Mouse (Mus musculus) brain, adult 2 months (tissue): Measurements from ENCODE around the gene Sirt7.
"Not testable (repeated sequence)": the region's sequence is repeated elsewhere in the genome, so short reads cannot be mapped to it uniquely, and the experiment has no call there.

ENCODE experiments used
- DNase-seq: peaks from one replicate; pipeline ENCODE4 v3.0.0; 2011; ENCODE audit warnings: low read depth, low spot score

Gene Sirt7

DNA sequence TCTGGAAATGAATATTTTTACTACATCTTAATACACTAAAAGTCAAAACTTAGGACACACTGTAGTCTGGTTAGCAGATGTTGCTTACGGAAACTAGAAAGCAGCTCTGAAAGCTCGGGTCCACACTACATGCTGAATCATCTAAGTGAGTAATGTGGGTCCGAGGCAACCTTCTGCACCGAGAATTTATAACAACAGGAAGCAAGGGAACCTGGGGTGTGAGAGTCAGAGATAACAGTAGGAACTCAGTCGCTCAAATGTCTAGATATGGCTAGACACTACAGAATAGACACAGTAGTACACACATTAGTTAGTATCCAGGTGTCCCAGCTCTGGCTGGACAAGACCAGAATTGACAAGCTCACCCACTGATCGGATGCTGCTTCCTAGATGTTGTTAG lies 36.5 kb downstream of the Sirt7 start:
- DNase-seq, result no peak

DNA sequence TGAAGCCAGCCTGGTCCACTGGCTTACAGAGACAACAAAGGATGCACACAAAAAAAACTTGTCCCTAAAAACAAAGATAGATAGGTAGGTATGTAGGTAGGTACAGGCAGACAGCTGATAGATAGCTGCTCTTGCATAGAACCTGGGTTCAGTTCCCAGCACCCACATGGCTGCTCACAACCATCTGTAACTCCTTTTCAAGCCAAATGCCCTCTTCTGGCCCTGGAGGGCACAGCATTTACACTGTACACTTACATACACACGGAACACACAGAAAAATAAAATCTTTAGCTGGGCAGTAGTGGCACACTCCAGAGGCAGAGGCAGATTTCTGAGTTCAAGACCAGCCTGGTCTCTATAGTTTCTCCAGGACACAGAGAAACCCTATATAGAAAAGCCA lies 41.1 kb downstream of the Sirt7 start:
- DNase-seq, result no peak

DNA sequence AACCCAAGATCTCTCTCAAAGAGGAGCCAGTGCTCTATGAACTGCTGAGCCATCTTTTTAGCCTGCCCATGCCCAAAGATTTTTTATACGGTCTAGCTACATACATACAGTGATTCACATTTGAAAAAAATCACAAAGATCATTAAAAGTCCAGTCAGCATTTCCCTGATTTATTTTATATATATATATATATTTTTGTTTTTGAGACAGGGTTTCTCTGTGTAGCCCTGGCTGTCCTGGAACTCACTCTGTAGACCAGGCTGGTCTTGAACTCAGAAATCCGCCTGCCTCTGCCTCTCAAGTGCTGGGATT lies 42.1 kb downstream of the Sirt7 start:
- not testable (repeated sequence) for DNase-seq

DNA sequence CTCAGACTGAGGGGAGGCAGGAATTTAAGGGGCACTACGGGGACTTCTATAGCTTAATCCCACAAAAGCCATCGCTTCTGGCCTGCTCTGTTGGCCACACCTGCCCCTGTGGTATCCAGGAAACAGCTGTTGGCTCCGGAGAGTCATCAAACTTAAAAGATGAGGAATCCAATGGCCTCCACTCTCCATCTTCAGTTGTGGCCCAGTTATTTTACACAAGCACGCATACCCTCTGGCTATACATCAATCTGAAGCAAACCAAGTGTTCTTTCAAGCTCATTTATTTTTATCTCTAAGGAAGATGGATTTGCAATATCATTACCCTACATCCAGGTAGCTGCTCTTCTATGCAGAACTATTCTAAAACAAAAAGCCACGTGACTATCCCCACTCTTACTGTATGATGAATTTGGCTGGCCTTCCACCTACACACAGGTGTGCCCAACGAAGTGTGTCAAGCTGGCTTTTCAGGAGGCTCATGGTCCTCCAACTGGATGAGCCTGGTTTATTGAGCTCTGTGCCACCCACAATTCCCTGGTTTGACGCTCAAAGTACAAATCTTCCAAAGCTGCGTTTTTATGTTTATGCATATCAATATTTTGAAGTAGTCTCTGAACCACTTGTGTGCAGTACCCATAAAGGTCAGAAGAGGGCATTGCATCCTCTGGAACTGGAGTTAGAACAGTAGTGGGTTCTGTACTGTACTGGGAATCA lies 42.6 kb downstream of the Sirt7 start:
- no peak for DNase-seq

DNA sequence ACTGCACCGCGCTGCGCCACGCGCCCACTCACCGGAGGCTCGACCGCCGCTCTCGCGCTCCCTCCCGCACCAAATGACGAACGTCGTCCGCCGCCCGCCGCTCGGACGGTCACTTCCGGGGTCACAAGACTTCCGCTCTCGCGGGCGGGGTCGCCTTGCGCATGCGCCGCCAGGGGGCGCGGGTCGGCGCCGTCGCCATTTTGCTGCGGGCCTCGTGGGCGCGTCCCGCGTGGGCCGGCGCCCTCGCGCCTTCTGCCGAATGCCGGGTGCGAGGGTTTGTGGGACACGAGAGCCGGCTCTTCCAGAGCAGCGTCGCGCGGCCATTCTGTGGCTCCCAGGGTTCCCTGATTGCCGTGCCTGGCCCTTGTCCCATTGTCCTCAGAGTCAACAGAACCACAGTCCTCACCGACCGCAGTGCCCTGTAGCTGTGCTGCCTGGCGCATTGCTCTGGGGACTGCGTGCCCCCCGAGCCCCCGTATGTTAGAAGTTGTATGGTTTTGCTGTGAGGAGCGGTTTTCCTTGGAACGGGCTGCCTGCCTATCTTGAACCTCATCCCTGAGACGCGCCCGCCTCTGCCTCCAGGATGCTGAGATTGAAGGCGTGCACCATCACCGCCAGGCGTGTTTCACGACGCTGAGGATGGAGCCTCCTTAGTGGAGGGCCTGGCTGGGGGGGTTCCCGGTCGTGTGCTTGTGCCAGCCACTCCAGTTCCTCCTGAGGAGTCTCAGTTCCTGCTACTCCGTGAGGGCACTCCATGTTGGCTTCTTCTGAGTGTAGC lies 43.4 kb downstream of the Sirt7 start, which contains the start of gene Arhgdia:
TSS of gene Arhgdia (minus strand) at position 135 of the 778 bp plus-strand sequence.
- DNase-seq, result peak; percentile 94

DNA sequence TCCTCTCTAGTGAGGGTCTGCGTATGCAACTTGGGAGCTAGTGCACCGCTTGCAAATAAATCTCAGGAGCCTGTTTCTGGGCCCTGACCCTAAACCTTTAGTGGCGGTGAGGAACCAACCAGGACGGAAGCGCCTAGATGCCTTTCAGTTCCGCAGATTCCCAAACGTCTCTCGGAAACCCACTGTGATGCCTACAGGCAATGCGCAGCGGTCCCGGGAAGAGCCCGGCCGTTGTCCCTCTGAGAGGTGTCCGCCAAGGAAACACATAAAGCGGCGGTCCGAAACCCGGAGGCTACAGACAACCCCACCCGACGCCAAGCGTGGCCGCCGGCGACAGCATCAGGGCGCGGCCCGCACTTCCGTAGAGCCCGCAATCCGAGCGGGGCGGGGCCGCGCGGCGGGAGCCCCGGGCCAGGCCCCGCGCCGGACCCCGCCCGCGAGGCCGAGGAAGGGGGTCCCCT lies 44.1 kb downstream of the Sirt7 start:
- peak; percentile 48 for DNase-seq

DNA sequence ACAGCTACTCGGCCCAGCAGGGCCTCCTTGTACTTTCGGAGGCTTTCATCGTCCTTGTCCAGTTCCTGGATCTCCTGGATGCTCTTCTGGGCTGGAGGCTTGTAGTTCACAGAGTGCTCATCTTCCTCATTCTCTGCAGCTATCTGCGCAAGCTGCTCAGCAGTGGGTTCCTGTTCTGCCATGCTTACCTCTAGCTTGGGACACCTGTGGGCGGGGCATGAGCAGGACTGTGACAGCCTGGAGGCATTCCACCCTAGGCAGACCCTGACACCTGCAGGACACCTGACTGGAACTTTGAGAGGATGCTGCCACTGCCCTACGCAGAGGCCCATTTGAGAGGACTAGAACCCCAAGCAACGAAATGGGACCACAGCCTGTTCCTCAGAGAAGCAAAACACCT lies 44.9 kb downstream of the Sirt7 start:
- DNase-seq, result no peak

DNA sequence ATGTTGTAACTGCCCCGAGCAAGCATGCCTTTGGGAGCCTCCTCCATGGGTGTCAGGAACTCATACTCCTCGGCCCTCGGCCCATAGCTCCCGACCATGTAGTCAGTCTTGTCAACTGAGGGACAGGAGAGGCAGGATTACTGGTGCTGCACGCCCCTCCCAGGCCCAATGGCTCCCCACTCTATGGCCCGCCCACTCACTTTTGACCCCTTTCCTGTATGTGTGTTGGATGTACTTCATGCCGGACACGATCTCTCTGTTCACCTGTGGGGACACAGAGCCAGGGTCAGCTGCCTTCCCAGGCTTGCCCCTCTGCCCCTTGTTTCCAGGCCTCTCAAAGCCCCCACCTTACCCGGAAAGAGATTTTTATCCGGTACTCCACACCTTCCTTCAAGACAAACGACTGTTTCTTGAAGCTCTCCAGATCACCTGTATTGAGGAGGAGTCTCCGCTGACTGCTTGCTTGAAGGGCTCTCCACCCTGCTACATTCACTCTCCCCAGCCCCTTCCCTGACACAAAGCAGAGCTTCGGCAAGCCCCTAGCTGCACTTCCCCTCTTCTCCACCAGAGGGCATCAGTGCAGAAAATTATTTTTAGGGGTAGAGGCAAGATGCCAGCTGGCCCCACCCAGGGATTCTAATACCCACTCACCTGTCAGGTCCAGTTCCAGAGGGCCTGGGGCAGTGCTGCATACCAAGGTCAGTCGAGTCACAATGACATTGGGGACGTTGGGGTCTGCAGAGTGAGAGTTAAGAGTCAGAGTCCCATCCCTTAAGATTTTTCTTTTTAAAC lies 45.5 kb downstream of the Sirt7 start:
- DNase-seq, result peak; percentile 74

DNA sequence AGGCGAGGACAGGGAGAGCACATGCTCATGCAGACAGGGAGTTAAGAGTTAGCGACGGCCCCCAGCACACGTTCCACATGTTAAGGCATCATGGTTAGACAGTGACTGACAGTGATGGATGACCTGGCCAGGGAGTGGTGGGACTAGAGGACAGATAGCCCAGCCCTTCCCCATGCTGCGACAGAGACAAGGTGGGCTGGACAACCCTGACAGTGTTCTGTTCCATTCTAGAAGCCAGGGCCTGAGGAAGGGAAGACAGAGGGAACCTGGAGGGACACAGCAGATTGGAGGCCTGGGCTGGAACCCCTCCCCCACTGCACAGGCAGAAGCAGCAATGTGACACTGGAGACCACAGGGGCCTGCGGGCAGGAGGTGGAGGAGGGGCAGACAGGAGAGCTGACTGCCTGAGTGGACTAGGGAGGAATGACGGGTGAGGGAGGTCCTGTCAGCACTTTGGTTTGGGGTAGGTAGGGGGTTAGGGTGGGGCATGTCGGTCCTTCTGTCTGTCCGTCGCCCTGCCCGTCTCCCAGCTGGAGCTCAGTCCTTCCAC lies 46.3 kb downstream of the Sirt7 start:
- DNase-seq, result no peak

DNA sequence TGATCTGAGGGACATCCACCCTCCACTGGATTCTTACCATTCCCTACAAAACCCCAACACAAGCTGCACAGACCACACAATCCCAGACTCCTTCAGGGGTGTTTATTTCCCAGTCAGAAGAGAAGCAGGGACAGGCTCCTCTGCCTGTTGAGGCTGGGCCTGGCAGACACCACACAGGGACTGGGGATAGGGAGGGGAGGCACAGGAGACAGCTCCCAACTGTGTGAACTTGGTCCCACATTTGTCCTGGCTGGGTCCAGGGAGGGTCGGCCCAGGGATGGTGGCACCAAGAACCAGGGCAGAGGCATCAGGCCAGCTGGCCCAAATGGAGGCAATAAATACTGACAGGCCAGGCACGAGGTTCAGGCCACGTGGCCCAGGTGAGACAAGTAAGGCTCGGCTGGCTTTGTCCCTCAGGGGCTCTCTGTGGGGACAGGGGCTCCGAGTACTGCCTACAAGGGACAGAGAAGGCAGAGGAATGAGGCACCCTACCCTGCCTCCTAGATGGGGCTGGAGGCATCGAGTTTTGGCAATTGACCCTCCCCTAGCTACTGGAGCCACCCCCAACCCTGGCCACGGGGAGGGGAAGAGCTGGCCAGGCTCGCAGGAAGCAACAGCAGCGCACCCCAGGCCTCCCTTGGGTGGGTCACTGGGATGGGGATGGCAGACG lies 46.9 kb downstream of the Sirt7 start:
- DNase-seq, result no peak

DNA sequence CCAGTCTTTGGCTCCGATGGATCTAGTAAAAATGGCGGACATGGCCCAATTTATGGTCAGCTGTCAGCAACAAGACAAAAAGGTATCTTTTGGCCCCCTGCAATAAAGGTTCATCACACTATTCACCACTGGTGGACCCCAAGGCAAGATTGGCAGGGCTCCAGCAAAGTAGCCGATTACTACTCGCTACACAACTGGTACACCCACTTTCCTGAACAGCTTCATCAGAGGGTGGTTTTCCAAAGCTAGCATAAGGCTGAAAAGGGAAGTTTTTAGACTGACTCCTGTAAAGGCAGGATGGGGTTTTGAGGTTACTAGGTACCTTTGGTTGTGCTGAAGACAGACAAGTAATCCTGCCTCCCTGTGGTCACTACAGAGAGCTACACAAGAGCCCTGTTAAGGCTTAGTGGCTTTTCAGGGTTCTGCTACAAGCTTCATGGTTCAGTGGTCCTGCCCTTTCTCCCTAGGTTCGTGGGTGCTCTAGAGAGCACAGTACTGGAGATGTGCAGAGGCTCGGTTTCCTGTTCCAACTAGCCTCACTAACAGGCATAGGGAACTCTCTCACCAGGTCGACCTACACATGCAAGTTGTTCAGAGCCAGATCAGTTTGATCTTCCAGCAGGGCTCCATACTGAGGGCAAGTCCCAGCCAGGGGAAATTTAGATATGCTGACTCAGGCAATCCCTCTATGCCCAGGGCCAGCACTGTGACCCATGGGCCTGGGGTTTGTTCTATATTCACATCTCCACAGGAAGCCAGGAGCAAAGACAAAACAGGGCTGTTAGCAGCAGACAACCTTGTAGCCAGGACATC lies 47.6 kb downstream of the Sirt7 start:
- peak; percentile 57 for DNase-seq

DNA sequence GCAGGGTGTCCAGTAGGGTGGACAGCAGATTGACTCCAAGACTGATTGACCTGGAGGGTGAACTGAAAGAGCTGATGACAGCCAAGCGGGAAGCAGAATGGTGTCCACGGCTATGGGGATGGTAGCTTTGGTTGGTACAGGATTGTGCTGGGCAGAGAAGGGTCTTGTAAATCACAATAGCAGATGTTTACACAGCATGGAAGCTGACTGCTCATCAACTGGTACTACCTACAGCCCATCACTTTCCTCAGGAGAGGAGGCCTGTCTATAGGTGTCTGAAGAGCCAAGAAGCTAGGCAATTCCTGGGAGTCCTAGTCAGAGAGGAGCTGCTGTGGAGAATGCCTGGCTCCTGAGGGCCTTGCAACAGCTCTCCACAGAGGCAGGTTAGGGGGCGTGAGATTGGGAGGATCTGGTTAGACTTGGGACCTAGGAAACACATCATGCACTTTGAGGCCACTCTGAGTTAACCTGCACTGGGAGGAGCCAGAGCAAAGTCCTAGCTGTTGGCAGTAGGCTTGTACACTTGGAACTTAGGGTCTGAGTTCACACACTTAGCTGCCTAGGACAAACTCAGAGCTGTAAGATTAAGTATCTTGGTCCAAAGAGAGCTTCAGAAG lies 48.6 kb downstream of the Sirt7 start:
- no peak for DNase-seq

DNA sequence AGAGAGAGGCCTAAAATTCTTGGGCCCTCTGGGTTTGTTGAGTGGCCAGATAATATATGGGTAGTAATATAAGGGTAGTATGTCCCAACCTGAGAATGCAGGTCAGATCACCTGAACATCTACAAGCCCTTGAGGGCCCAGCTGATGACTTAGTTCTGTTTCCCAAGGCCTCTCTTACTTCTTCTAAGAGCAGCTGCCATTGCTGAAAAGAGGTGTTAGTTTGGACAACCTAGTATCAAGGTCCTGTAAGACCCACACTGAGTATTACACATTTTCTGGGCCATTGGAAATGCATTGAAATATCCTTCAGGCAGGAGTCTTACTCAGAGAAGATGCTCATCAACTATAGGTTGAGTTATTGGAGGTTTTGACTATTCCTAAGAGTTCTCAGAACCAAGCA lies 49.1 kb downstream of the Sirt7 start:
- DNase-seq, result no peak

DNA sequence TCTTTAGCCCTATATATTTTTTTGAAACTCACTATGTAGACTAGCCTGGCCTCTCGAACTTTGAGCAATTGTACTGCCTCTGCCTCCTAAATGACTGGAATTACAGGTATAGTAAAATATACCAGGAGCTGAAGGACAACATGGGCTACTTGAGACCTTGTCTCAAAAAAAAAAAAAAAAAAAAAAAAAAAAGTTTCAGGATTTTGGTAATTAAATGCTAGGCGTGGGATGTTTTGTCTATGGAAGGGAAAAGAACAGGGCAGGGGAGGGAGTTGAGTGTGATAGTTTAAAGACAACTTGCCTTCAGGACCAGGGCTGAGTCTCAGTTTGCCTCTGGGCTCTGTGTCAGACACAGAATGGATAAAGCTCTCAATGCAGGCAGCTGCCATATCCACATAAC lies 50.0 kb downstream of the Sirt7 start:
- no peak for DNase-seq

DNA sequence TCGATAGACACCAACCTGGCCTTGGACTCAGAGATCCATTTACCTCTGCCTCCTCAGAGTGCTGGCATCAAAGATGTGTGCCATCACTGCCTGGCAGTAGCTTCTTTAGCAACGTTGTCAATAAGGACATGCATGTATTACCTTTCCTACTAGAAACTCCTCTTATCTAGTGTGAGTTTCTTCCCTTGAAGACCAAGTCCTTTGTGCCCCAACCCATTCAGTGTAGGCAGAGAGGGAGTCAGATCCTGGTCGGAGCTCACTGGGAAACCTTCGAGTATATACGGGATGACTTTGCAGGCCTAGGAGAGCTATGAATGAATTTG lies 50.8 kb downstream of the Sirt7 start:
- no peak for DNase-seq

DNA sequence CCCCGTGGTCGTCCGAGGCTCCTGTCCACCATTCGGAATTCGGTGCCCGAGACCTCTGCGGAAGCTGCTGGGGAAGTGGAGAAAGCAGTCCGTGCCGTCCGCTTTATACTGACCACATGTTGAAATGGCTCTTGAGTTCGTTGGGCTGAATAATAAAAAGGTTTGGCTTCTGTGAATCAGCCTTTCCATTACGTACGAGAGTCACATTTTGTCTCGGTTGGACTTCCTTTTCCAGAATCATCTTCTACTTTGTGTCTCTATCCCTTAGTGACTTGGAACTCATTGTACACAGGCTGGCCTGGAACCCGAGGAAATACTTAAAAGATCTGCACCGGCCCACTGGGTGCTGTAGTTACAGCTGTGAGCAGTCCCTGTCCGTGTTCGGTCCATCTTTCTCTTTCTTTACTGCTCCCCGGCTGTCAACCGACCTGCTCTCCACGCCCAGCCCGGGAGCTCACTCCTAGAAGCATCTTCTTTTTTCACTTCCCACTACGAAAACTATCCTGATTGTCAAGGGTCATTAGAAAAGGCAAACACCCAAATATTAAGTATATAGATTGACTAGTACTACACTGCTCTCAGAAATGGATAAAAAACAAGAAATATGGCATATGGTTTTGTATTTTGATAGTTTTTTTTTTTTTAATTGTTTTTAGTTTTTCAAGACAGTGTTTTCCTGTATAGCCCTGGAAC lies 51.3 kb downstream of the Sirt7 start:
- DNase-seq, result no peak

DNA sequence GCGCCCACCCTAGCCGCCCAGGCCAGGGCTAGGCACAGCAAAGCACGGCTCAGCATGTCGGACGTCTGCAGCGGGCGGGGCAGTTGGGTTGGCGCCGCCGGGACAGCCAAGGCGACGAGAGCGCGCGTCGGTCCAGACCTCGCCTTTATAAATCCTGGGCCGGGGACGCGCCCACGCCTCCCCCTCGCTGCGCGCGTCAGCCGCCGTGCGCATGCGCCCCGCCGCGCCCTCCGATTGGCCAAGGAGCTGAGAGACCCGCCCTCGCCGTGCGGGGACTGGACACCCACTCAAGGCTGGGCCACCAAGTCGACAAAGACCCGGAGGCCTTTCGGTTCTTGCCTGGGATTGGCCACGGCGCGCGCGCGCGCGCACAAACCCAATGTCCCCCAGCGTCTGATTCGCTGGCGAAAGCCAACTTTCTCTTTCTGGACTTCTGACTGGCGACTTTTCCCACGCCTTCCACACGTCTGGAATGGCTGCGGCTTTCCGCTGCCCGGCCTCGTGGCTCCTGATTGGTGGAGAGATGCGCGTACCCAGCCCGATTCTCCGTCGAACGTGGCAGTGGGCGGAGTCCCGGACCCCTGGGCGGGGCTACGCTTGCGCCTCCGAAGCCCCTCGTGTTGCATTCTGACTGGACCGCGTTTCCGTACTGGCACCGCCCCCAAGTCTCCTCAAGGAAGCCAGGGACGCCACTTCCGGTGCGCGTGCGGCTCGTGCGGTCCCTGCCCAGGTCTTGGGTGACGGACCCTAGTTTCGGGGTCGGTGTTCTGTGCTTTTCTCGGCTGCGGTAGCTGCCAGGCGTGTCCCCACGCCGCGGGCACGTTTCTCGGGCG lies 52.1 kb downstream of the Sirt7 start, which contains the start of gene P4hb:
TSS of gene P4hb (minus strand) at position 502 of the 833 bp plus-strand sequence.
- peak; percentile 100 for DNase-seq

DNA sequence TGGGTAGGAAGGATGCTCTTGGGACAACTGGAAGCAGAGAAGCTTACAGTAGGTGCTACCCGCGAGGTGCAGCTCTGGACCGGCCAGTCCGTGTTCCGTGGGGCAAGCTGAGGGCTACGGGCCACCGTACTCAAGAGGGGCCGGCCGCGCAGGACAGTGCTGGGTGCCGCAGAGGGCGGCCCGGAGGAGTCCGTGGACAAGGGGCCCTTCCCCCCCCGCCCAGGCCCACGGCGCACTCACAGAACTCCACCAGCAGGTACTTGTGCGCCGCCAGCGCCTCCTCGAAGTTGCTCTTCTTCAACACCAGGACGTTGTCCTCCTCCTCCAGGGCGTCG lies 52.7 kb downstream of the Sirt7 start:
- no peak for DNase-seq
